13 mouse cellular contexts compared by ENCODE assay signal in genomic region chr1:181084021-181084420, GRCm38 (mm10). TPM values are rescaled to one million over a fixed set of nuclear protein-coding genes. Genes with fewer than 3 reads are reported as not detected.
DNase-seq lines count a peak whose midpoint lies in the region; ATAC-seq and TF ChIP-seq lines count a peak whose summit lies in the region.
"Had no signal": no experiment of that assay in that cellular context is flagged by ENCODE, and none has a peak within 500 bp of the region (broad histone marks: within the 10 kb centered on the region; RNA-seq: fewer than 3 reads in every experiment).

No protein-coding gene starts in this region.

- H3K4me3 ChIP-seq in midbrain, embryonic 11.5 days (ENCODE audit: low read depth, low read length) = no peak overlapping the region
- H3K4me3 ChIP-seq in midbrain, embryonic 13.5 days (replicated peaks) = no peak overlapping the region
- H3K4me3 ChIP-seq in stomach, postnatal 0 days (ENCODE audit: low read depth, low read length) = no peak overlapping the region
- H3K4me3 ChIP-seq: hindbrain, embryonic 15.5 days; left cerebral cortex, adult 2 months had no signal

- ATAC-seq in midbrain, embryonic 11.5 days (ENCODE audit: low FRiP score) = no peak
- ATAC-seq in midbrain, embryonic 13.5 days = no peak
- ATAC-seq in stomach, postnatal 0 days (ENCODE audit: low FRiP score, low TSS enrichment) = no peak

- no peak overlapping the region for H3K4me2 ChIP-seq in midbrain, embryonic 11.5 days
- no peak overlapping the region for H3K4me2 ChIP-seq in midbrain, embryonic 13.5 days (replicated peaks)
- no peak overlapping the region for H3K4me2 ChIP-seq in stomach, postnatal 0 days (replicated peaks; ENCODE audit: low read depth)
- H3K4me2 ChIP-seq: hindbrain, embryonic 15.5 days had no signal

- no peak for TF ChIP-seq EP300 in stomach, postnatal 0 days (optimal IDR thresholded peaks at IDR 0.05)

- no peak overlapping the region for H3K9ac ChIP-seq in midbrain, embryonic 11.5 days (ENCODE audit: low read length)
- no peak overlapping the region for H3K9ac ChIP-seq in midbrain, embryonic 13.5 days (replicated peaks)
- H3K9ac ChIP-seq in stomach, postnatal 0 days (ENCODE audit: low read length) = no peak overlapping the region
- H3K9ac ChIP-seq: hindbrain, embryonic 15.5 days had no signal

- H3K9me3 ChIP-seq in midbrain, embryonic 11.5 days (ENCODE audit: control insufficient read depth, low read length) = no peaks in the 10 kb centered on the region
- H3K9me3 ChIP-seq in midbrain, embryonic 13.5 days = 0 out of 2 replicates have a peak, but pooled peaks cover 4% of the 10 kb centered on the region
- no peaks in the 10 kb centered on the region for H3K9me3 ChIP-seq in stomach, postnatal 0 days (ENCODE audit: control insufficient read depth, low read length)
- H3K9me3 ChIP-seq: hindbrain, embryonic 15.5 days had no signal

- 45% methylated on average over 2 of the region's 2 CpGs for WGBS in midbrain, embryonic 11.5 days
- 42% methylated on average over 2 of the region's 2 CpGs for WGBS in midbrain, embryonic 13.5 days
- 31% methylated on average over 2 of the region's 2 CpGs for WGBS in stomach, postnatal 0 days

- intact Hi-C loops in gastrocnemius, postnatal 14 days (cut with DNase I; ENCODE audit: low total_unique reads) = no loop called here

- H3K36me3 ChIP-seq in midbrain, embryonic 11.5 days (ENCODE audit: control insufficient read depth, insufficient read depth, low read length) = no peaks in the 10 kb centered on the region
- no peaks in the 10 kb centered on the region for H3K36me3 ChIP-seq in midbrain, embryonic 13.5 days
- no peaks in the 10 kb centered on the region for H3K36me3 ChIP-seq in stomach, postnatal 0 days (ENCODE audit: control insufficient read depth, insufficient read depth, low read length)
- H3K36me3 ChIP-seq: hindbrain, embryonic 15.5 days had no signal

- no peaks in the 10 kb centered on the region for H3K27me3 ChIP-seq in midbrain, embryonic 11.5 days (ENCODE audit: control insufficient read depth, insufficient read depth, low read length)
- H3K27me3 ChIP-seq in midbrain, embryonic 13.5 days = no peaks in the 10 kb centered on the region
- no peaks in the 10 kb centered on the region for H3K27me3 ChIP-seq in stomach, postnatal 0 days (ENCODE audit: control insufficient read depth, insufficient read depth, low read length)
- H3K27me3 ChIP-seq: hindbrain, embryonic 15.5 days had no signal

- no peak for TF ChIP-seq CTCF in stomach, postnatal 0 days (IDR thresholded peaks at IDR 0.05; ENCODE audit: low read depth)

- H3K27ac ChIP-seq in midbrain, embryonic 11.5 days (ENCODE audit: low read depth, low read length) = no peak overlapping the region
- H3K27ac ChIP-seq in midbrain, embryonic 13.5 days = no peak overlapping the region
- H3K27ac ChIP-seq in stomach, postnatal 0 days (replicated peaks) = no peak overlapping the region
- H3K27ac ChIP-seq: hindbrain, embryonic 15.5 days; left cerebral cortex, adult 2 months had no signal

- DNase-seq in heart, adult 11 months = peak; percentile 78
- no peak for DNase-seq in heart, adult 18-20 months
- DNase-seq in midbrain, embryonic 11.5 days (ENCODE audit: low spot score, missing footprints) = peak; percentile 62
- DNase-seq in embryo, embryonic 9.5 days (ENCODE audit: extremely low spot score) = peak; percentile 16
- DNase-seq in stomach, postnatal 0 days (ENCODE audit: low spot score) = peak; percentile 33
- no peak for DNase-seq in gastrocnemius, postnatal 14 days
- no peak for DNase-seq in layer of hippocampus, postnatal 36 days
- DNase-seq: cerebellum, adult 11 months; gastrocnemius, postnatal 36 days had no signal

- no peaks in the 10 kb centered on the region for H3K4me1 ChIP-seq in midbrain, embryonic 11.5 days (ENCODE audit: control insufficient read depth, insufficient read depth, low read length)
- no peaks in the 10 kb centered on the region for H3K4me1 ChIP-seq in midbrain, embryonic 13.5 days (replicated peaks)
- H3K4me1 ChIP-seq in stomach, postnatal 0 days (replicated peaks; ENCODE audit: control insufficient read depth, insufficient read depth) = no peaks in the 10 kb centered on the region
- H3K4me1 ChIP-seq: hindbrain, embryonic 15.5 days had no signal

RNA-seq across cellular contexts. Expression of gene 9130409I23Rik, which starts 33.0 kb away (rescaled TPM):
- total RNA-seq in heart, adult 18-20 months (2021) = not detected
- polyA plus RNA-seq in midbrain, embryonic 11.5 days (2014; fragmentation: Nextera tagmentation; extraction: Ambion mirVana) = 0.08 TPM in 1 of 2 replicates, not detected in the other
- 0.08 TPM in 1 of 2 replicates, not detected in the other for polyA plus RNA-seq in midbrain, embryonic 13.5 days (2015; fragmentation: Nextera tagmentation; extraction: Ambion mirVana)
- 0.28 and 0.72 TPM in 2 replicates for polyA plus RNA-seq in stomach, postnatal 0 days (2015; fragmentation: Nextera tagmentation; extraction: Ambion mirVana)
- not detected for total RNA-seq in gastrocnemius, postnatal 14 days (2021)
- not detected for total RNA-seq in layer of hippocampus, postnatal 36 days (2021)
- total RNA-seq: gastrocnemius, postnatal 36 days; left cerebral cortex, adult 2 months; midbrain, postnatal 0 days had no signal
- polyA plus RNA-seq: hindbrain, embryonic 15.5 days; midbrain, postnatal 0 days had no signal

RNA-seq across cellular contexts. Expression of gene Nvl, which starts 60.0 kb away (rescaled TPM):
- total RNA-seq in heart, adult 18-20 months (2021) = 1 to 10 TPM; 6.4 to 7.5 TPM
- polyA plus RNA-seq in midbrain, embryonic 11.5 days (2014; fragmentation: Nextera tagmentation; extraction: Ambion mirVana) = 35.1 and 36.9 TPM in 2 replicates
- polyA plus RNA-seq in midbrain, embryonic 13.5 days (2015; fragmentation: Nextera tagmentation; extraction: Ambion mirVana) = 42.3 and 45.8 TPM in 2 replicates
- polyA plus RNA-seq in stomach, postnatal 0 days (2015; fragmentation: Nextera tagmentation; extraction: Ambion mirVana) = 11.1 and 12.1 TPM in 2 replicates
- total RNA-seq in gastrocnemius, postnatal 14 days (2021) = 1 to 10 TPM; 8.3 to 8.7 TPM
- 10 to 100 TPM; 32.4 to 38.1 TPM for total RNA-seq in layer of hippocampus, postnatal 36 days (2021)

Comparison
In these comparisons a context has a peak if more than half of its experiments do, and no peak if none do; other contexts are left out.
1. DNase-seq: peak in heart, adult 11 months (single experiment), midbrain, embryonic 11.5 days (single experiment), embryo, embryonic 9.5 days (single experiment) and stomach, postnatal 0 days (single experiment); none in heart, adult 18-20 months (0 of 2), gastrocnemius, postnatal 14 days (single experiment) and layer of hippocampus, postnatal 36 days (0 of 2).